Mouse (Mus musculus) layer of hippocampus, adult 9-11 months (tissue): ENCODE measurements around the gene Ctbs.
"Not testable (repeated sequence)": the region's sequence is repeated elsewhere in the genome, so short reads cannot be mapped to it uniquely, and the experiment has no call there.

Experiments
- DNase-seq: peaks from one replicate; pipeline ENCODE4 v3.0.0; 2022

Gene Ctbs

DNA sequence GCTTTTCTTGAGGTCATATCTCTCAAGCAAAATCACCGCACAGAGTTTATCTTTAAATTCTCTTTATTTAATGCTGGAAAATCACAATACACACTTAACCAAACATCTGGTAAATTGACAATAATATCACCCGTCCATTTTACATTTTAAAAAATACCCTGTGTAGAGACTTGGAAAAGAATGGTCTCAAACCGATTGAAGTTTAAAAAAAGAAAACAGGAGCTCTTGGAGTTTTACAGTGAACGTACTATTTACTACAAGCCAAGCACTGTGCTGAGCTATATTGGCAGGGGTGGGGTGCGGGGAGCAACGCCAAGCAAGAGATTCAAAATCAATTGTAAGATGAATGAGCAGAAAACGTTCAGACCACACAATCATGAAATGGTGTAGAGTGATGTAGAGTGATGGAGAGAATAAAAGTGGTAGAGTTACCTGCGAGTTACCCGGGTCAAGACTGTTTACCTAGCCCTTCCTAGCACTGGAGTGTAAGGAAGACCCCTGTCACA, at the start of gene Ctbs:
Ctbs (plus strand) TSS at position 51 of the 506 bp plus-strand sequence.
- no peak for DNase-seq

DNA sequence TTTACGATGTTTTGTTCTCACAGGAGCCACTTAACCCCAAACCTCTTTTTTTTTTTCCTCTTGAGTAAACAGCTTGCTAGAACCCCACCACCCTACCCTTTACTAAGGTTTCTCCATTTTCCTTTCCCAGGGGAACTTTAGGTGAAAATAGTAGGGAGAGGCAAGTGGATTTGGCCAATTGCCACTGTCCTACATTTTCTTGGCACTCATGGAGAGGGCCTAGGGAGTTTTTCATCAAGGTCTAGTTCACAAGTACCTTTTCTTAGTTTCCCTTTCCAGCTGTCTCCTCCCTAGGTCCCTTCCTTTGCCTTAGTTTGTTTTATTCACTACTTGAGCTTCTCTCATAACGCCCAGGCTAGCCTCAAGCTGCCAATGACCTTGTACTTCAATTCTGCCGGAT, 45.8 kb upstream of the Ctbs start:
- no peak for DNase-seq

DNA sequence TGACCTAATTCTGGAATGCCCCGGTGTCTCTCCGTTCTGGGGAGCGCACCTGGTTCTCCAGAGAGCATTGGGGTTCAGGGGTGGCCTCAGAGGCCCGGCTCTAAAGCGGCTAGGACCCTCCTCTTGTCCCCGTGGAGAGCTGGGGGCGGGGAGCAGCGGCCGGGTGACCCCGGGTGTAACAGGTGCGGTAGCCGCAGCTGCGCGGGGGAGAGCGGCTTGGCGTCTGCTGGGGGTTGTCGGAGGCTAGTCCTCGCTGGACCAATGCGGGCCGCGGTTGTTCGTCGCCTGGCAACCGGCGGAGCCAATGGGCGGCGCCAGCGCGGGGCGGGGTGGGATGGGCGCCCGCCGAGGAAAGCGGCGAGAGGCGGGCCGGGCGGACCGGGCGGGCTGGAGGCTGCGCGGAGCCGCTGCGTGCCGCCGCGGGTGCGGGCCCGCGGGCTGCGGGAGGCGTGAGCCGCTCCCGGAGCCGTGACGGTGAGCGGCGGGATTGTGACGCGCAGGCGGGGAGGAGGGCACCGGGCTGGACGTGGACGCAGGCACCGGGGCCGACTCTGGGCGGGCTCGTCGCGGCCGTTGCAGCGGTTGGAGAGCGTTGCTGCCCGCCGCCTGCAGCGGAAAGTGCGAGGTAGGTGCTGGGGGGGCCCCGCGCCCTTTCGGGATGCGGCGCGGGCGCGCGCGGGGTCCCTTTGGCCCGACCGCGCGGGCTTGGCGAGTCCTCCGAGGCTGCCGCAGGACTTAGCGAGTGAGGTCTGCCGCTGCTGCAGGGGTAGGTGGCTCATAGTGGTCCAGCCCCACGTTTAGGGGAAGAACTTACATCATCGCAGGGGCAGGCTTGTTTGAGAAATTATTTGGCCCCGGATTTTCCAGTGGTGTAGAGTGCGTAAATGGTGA, 45.0 kb upstream of the Ctbs start, which contains the start of gene Ssx2ip:
Ssx2ip (plus strand) TSS at position 332 of the 891 bp plus-strand sequence.
- DNase-seq: peak; percentile 95

DNA sequence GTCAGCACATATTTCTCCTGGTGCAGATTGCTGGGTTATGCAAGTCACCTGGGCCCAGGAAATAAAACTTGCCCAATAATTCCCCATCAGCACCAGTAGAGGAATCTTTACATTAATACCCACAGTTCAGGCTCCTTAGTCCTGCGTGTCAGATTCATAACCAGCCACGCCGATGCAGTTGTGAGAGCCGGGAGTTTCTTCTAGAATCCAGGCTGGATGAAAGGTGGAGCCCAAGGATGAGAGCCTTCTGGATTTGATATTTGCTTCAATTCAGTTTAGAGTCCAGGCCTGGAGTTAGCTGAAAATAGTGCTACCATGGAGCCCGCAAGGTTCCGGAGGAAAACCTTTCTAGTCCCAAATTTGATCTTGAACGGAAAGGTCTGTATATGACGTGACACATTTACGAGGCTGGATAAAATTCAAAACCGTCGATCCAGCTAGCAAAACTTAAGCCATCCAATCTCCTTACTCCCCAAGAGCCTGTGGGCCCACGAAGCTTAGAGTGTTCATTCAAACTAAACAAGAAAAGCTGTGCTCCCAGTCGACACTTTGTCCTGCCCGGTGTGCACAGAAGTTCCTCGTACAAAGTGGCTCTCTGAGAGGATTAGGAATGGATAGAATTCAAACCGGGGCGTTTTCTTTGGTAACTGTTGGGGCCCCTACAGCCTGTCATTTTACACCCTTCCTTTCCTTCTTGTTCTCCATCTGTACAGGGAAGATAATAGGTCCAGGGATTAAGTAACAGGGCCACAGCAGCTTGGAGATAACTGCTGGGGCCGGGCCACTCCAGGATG, 44.2 kb upstream of the Ctbs start:
- no peak for DNase-seq

DNA sequence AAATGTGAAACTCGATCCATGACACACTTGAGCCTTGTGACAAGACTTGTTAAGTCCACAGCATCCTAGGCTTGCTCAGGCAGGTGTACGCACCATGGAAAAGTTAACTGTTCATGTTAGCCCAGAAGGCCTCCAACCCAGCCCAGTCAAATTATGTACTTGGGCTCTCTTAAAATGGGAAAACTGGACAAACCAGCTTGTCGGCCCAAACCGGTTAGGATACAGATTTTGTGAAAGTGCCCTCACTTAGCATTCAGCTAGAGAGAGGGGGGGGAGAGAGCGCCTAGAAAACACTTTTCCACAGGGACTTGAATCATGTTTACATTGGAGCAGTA, 43.6 kb upstream of the Ctbs start:
- DNase-seq: no peak

DNA sequence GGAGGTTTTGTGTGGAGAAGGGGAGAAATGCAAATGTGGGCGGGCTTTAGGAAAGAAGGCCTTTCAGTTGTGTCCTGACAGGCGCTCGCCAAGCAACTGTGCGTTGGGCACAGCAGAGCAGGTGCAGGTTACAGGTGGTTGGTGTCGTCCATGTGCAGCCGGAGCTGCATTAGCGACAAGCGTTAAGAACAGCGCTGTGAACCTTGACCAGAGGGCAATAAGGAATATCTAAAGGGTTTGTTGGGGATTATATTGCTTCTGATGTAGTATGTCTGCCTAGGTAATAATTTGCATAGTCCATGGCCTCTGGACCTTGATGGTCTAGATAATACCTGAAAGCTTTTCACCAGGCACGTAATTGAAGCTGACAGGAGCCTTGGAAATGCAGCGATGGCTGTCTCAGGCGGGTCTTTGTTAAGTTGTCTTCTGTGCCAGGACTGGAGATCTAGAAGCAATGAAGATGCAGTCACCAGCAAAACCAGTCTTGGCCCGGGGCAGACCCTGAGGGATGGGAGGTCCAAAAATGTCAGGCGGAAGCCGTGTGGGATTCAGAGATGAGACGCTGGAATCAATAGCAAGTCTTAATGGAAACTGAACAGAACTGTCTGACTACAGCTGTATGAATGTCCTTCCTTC, 42.4 kb upstream of the Ctbs start:
- DNase-seq: no peak

DNA sequence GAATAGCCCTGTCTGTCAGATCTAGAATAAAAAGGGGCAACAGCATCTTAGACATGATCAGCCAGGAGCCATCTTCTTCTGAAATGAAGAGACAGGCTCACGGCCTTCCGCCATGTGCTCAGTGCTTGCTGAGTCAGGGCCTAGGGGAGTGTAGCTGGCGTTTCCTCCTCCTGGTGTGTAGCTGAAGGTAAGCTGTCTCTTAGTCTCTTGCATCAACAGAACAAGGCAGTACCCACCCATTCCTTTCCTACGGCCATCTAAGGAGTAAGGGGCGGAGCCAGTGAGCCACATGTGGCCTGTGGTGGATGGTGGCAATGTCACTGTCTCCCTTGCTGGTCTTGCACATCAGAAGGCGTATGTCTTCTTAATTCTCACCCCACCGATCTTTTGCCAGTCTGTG, 39.5 kb upstream of the Ctbs start:
- DNase-seq: no peak

DNA sequence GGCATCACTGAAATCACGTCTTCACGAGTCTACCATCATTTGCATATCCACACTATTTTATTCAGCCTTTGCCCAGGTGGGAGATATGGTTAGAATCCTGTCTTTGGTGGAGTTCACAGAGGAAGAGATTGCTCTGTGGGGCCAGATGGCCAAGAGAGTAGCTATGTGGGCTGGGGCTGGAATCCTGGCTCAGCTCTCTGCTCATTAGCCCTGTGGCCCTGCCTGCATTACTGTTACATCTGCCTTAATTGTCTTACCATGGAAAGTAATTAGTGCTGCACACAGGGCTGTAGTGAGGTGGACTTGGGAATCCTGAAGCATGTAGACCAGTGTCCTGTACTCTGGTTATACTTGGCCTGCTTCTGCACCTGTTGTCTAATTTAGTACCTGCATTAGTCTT, 37.6 kb upstream of the Ctbs start:
- DNase-seq: no peak

DNA sequence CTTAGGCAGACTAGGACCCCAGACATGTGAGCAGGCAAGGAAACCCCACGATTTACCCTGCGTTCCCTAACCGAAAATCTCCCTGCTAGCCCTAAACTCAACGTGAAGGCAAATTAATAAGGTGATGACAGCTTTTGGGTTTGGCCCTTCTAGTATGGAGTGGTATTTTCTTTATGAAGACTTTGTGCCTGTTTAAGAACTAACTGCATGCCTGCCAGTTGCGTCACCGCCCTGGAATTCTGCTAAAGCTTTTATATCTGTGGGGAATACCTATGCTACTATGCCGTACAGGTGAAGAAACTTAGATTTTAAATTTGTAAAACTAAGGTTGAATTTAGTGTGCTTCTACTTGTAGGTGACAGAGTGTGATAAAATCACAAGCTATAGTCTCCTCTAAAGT, 37.1 kb upstream of the Ctbs start:
- no peak for DNase-seq

DNA sequence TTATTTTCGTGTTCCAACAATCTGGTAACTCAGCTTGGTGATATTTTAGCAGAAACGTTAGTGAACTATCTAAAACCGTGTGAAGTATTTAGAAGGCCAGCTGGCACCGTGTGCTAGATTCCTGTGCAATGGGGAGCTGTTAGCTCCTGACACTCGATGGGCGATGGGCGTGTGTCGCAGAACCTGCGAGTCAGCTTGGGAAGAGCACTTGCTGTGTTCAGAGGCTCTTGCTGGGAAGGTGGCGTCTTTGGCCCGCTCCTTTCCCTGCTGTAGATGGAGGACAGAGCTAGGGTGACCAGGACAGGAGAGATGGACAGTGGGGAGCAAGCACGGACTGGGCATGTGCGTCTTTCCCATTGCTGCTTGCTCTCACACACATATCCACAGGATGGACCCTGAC, 36.6 kb upstream of the Ctbs start:
- DNase-seq: peak; percentile 45

DNA sequence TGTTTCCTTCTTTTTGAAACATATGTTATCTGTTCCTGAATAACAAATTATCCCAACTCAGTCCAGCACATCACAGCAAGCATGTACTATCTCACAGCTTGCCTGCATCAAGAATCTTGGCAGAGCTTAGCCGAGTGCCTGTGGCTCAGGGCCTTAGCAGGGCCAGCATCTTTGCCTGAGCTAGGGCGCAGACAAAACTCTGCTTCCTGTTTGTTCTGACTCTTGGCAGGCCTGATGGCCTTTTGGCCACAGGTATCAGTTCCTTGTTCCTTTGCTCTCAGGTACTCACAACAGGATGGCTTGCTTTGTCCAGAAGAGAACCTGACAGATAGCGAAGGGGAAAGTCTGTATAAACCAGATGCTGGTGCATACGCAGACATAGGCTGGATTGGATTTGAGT, 35.6 kb upstream of the Ctbs start:
- peak; percentile 44 for DNase-seq

DNA sequence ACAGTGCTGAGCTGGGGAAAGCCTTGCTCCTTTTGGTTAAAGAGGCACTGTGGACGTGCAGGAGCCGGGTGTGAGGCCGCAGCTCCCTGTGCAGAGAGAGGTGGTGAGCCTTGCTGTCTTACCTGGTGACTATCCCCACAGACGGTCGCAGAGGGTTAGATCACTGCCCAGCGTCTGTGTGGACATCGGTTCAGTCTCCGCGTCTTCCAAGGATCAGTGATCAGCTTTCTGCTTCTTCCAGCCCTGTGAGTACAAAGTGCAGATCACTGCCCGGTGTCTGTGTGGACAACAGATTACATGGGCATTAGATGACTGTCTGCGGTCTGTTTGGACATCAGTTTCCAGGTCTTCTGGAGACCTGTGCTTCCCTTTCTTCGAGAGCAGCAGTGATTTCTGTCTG, 35.0 kb upstream of the Ctbs start:
- DNase-seq: no peak

DNA sequence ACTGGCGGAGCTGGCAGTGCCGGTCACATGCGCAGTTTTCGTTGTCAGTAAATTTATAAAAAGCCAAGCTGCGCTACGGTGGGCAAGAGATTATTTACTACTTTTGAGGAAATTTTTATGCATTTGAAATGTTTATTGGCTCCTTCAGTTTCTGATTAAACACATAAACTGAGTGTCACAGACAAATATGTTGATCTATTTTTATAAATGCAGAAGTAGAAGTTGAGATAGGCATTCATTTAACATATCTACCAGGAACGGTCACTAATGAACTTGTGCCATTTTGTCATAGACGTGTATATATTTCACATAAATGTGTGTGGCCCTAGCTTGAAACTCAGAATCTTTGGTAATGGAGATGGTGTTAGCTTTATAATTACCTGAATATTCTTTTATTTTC, 31.7 kb upstream of the Ctbs start:
- DNase-seq: no peak

DNA sequence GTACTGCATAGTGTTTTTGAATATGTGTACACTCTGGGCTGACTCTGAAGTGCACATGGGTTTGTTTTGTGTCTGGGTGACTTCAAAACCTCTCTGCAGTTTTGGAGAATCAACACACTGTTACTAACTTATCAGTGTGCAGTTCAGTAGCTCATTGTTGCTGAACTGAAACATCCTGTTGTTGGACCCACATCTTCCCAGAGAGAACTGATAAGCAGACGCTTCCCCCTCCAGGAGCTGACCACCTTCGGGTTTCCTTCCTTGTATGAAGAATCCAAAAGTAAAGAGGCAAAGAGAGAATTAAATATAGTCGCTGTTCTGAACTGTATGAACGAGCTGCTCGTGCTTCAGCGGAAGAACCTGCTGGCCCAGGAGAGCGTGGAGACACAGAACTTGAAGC, 30.7 kb upstream of the Ctbs start:
- no peak for DNase-seq

DNA sequence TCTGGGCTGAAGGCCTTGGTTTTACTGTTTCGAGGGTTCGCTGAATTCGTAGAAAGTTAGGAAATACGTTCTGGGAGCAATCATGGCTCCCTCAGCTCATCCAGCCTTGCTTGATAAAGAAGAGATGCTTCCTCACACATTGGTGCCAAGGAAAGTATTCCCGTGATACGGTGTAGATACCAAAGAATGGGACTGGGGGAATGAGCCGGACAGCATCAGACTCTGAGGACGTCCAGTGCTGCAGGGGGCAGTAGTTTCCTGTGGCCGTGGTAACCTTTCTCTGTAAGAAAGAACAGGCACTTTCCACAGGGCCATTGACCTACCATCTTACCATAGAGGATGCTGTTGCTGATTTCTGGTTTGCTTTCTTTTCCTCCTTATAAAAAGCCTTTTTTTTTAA, 30.1 kb upstream of the Ctbs start:
- DNase-seq: no peak

DNA sequence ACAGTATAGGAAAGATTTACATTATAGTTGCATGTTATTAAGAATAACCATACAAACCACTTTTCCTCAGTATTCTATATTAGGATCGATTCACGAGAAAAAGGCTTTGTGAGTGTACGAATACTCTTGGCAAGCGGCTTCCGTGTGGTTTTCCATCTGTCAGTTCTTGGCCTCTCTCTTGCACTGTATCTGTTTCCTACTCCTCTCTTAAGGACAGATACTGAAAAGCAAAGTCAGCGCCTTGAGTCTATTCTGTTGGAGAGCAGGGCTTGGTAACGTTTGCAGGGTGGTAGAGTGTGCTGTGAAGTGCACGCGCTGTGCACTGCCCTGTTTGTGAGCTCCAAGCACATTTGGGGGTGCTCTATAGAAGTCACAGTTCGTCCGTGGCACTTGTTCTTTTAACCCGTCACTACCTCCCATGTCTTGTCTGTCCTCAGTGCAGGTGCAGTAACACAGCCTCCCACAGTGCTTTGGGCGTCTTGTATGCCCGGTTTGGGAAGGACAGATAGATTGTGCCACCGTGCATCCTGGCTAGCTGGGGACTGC, 29.5 kb upstream of the Ctbs start:
- DNase-seq: no peak

DNA sequence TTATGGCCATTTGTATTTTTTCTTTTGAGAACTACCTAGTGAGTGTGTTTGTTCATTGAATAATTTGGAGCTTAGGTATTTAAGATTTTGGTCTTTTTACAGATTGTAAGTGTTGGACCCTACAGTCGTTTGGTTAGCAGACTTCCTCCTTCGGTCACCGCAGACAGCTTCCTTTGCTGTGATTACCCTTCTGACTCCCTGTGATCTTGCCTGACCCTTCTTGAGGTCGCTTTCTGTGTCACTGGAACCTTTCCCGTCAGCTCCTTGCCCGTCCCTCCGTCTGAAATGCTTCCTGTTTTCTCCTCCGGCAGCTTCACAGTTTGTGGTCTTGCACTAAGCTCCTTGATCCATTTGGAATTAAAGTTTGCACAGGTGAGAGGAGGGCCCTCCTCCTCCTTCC, 27.8 kb upstream of the Ctbs start:
- no peak for DNase-seq

DNA sequence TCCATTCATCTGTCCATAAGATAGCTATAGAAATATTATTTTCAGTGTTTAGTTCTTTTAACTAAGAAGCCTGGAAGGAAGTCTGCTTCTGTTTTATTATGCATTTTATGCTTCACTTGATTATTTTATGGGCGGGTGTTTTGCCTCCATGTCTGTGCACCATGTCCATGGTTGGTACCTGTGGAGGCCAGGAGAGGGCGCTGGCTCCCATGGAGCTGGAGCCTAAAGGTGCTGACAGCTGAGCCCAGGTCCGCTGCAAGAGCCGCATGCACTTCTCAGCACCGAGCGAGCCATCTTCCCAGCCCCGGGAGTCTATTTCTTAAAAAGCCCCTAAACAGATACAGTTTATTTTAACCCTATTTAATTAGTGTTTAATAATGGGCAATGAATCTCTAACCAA, 25.9 kb upstream of the Ctbs start:
- DNase-seq: no peak

DNA sequence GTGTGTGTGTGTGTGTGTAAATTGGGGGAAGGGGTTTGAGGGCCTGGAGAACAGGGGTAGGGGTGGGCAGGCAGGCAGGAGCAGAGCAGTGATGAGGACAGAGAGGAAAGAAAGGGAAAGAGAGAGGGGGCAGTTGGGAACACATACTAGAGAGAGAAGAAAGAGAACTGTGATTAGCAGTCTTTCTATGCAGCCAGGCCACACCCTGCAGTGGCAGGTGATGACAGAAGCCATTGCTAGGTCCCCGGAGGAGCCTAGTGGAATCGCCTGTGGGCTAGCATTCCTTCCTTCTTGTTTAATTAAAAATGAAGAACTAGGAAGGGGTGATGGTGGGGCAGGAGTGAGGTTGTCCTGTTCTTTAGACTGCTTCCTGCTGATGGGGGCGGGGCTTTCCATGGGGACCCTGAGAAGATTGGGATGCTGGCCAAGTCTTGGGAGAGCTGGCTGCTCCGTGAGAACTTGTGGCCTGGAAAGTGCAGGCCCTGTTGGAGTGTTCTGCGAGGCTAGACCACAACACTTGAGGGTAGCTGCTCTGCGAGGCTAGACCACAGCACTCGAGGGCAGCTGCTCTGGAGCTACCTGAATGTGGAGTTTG, 25.2 kb upstream of the Ctbs start:
- DNase-seq: no peak

DNA sequence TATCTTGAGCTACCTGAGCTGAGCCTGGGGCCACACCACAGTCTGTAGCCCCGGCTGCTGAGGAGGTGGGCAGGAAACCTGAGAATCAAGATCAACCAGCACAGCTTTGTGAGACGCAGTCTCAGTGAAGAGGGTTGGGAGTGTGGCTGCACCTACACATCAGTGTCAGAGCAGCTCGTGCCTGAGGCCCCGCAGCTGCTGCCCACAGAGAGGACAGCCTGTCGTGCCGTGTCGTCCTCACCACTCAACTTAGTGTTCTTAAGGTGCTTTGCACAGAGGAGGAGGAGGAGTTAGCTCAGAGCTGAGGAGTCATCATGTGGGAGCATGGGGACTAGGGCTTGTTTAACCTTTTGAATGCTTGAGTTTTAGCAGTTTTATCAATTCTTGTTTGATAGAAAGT, 23.7 kb upstream of the Ctbs start:
- DNase-seq: no peak

DNA sequence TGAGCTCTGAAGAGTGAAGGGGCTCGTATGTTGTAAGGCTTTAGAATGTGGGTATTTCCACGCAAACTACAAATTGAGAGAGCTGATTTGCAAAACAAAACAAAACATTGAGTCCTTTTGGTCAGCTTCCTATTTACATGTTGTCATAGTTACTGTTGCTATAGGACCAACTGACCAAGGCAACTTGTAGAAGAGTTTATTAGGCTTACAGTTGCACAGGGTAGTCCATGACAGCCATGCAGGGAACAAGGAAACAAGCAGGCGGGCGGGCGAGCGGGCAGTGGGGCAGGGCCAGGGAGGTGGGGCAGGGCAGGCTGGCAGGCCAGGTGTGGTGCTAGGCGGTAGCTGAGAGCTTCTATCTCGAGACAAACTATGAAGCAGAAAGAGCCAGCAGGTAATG, 23.1 kb upstream of the Ctbs start:
- no peak for DNase-seq

DNA sequence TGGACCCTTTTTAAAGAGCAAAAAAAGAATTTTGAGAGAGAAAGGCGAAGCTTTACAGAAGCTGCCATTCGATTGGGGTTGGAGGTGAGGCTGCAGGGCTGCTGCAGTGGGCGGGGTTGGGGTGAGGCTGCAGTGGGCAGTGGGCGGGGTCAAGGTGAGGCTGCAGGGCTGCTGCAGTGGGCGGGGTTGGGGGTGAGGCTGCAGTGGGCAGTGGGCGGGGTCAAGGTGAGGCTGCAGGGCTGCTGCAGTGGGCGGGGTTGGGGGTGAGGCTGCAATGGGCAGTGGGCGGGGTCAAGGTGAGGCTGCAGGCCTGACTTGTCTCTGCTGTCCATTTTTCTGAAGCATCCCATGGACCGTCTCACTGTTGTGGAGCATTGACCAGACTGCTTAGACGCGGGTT, 16.5 kb upstream of the Ctbs start:
- not testable (repeated sequence) for DNase-seq
